Mouse (Mus musculus): ENCODE measurements around the gene Fastkd1.

DNA sequence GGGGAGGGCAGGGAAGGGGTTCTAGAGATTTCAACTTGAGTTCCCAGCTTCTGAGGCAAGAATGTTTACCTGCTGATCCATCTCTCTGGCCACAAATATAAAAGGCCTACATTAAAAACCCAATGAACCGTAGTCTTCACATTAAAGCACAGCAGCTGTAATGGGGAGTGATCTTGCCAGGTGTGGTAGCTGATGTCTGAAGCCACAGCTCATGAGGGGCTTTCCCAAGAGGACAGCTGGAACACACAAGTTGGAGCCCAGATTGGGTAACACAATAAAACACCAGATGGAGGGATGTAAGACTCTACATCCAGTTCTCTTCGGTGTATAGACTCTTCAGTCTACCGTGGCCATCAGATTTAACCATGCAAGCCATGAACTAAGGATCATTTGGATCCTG, 28.8 kb downstream of the Fastkd1 start:
- TF ChIP-seq CTCF (conservative IDR thresholded peaks at IDR 0.05; ENCODE audit: low read length) (no peak), POU5F1 (IDR thresholded peaks at IDR 0.05; ENCODE audit: borderline replicate concordance, low read length) (no peak), NANOG (IDR thresholded peaks at IDR 0.05; ENCODE audit: borderline replicate concordance, low read length) (no peak)

Data from E14TG2a.4 (cell line).